Comparison of ENCODE assay signal across 8 mouse cellular contexts in genomic region chr2:157432476-157432875, GRCm38 (mm10). TPM values are rescaled to one million over a fixed set of nuclear protein-coding genes. Genes with fewer than 3 reads are reported as not detected.
DNase-seq lines count a peak whose midpoint lies in the region; ATAC-seq lines count a peak whose summit lies in the region.

No protein-coding gene starts in this region.

- no peak overlapping the region for H3K4me2 ChIP-seq in forebrain, embryonic 11.5 days (ENCODE audit: low read depth, low read length, severe bottlenecking)
- H3K4me2 ChIP-seq in neural tube, embryonic 11.5 days (ENCODE audit: low read depth), result no peak overlapping the region
- H3K4me2 ChIP-seq in liver, embryonic 12.5 days, result no peak overlapping the region

- no peak for DNase-seq in forebrain, embryonic 10.5 days (ENCODE audit: extremely low spot score, low spot score)
- no peak for DNase-seq in forebrain, embryonic 11.5 days (ENCODE audit: low spot score)
- no peak for DNase-seq in neural tube, embryonic 11.5 days (ENCODE audit: low spot score)
- no peak for DNase-seq in neural tube, embryonic 10.5 days (ENCODE audit: extremely low spot score, low spot score)
- DNase-seq in kidney, postnatal 14 days, result peak; percentile 46
- peak; percentile 54 to 61 for DNase-seq in right cerebral cortex, postnatal 36 days (ENCODE audit: low spot score in 2 of 2)
- DNase-seq in thymus, postnatal 0 days (ENCODE audit: low spot score), result no peak

- peak overlapping the region; percentile 69 for H3K27ac ChIP-seq in forebrain, embryonic 10.5 days
- no peak overlapping the region for H3K27ac ChIP-seq in forebrain, embryonic 11.5 days (ENCODE audit: low read depth, low read length)
- peak overlapping the region; percentile 17; the same call in 1 of the 2 replicates for H3K27ac ChIP-seq in neural tube, embryonic 11.5 days (ENCODE audit: low read depth, low read length)
- no peak overlapping the region for H3K27ac ChIP-seq in liver, embryonic 12.5 days

- WGBS in forebrain, embryonic 10.5 days, result 80% methylated on average over 9 of the region's 9 CpGs
- 78% methylated on average over 9 of the region's 9 CpGs for WGBS in forebrain, embryonic 11.5 days
- 82% methylated on average over 9 of the region's 9 CpGs for WGBS in neural tube, embryonic 11.5 days
- 66% methylated on average over 9 of the region's 9 CpGs for WGBS in liver, embryonic 12.5 days (ENCODE audit: insufficient replicate concordance)

- peaks cover 89% of the 10 kb centered on the region for H3K4me1 ChIP-seq in forebrain, embryonic 10.5 days
- H3K4me1 ChIP-seq in forebrain, embryonic 11.5 days (replicated peaks; ENCODE audit: control insufficient read depth, insufficient read depth, low read length), result peaks cover 13% of the 10 kb centered on the region
- peaks cover 15% of the 10 kb centered on the region for H3K4me1 ChIP-seq in neural tube, embryonic 11.5 days (ENCODE audit: control insufficient read depth, insufficient read depth, low read length)
- H3K4me1 ChIP-seq in liver, embryonic 12.5 days, result peaks cover 36% of the 10 kb centered on the region

- no peak for ATAC-seq in forebrain, embryonic 11.5 days (replicated peaks; ENCODE audit: low FRiP score)
- no peak for ATAC-seq in neural tube, embryonic 11.5 days (ENCODE audit: insufficient read depth, low FRiP score, low TSS enrichment)
- ATAC-seq in liver, embryonic 12.5 days, result no peak

- H3K27me3 ChIP-seq in forebrain, embryonic 10.5 days (ENCODE audit: poor library complexity, severe bottlenecking), result no peaks in the 10 kb centered on the region
- no peaks in the 10 kb centered on the region for H3K27me3 ChIP-seq in forebrain, embryonic 11.5 days (ENCODE audit: control insufficient read depth, insufficient read depth, low read length)
- H3K27me3 ChIP-seq in neural tube, embryonic 11.5 days (ENCODE audit: control insufficient read depth, insufficient read depth, low read length), result no peaks in the 10 kb centered on the region
- no peaks in the 10 kb centered on the region for H3K27me3 ChIP-seq in liver, embryonic 12.5 days (replicated peaks)

- no peaks in the 10 kb centered on the region for H3K9me3 ChIP-seq in forebrain, embryonic 10.5 days
- no peaks in the 10 kb centered on the region for H3K9me3 ChIP-seq in forebrain, embryonic 11.5 days (ENCODE audit: control insufficient read depth, low read length)
- H3K9me3 ChIP-seq in neural tube, embryonic 11.5 days (ENCODE audit: control insufficient read depth, low read length), result no peaks in the 10 kb centered on the region
- H3K9me3 ChIP-seq in liver, embryonic 12.5 days (replicated peaks), result no peaks in the 10 kb centered on the region

- peaks cover 98% of the 10 kb centered on the region for H3K36me3 ChIP-seq in forebrain, embryonic 10.5 days (replicated peaks)
- H3K36me3 ChIP-seq in forebrain, embryonic 11.5 days (ENCODE audit: control insufficient read depth, insufficient read depth, low read length), result no peaks in the 10 kb centered on the region; the same call in 1 of the 2 replicates
- H3K36me3 ChIP-seq in neural tube, embryonic 11.5 days (ENCODE audit: control insufficient read depth, insufficient read depth, low read length), result peaks cover 4% of the 10 kb centered on the region; the same call in 1 of the 2 replicates
- H3K36me3 ChIP-seq in liver, embryonic 12.5 days, result 0 out of 2 replicates have a peak, but pooled peaks cover 2% of the 10 kb centered on the region

- H3K4me3 ChIP-seq in forebrain, embryonic 10.5 days, result no peak overlapping the region
- no peak overlapping the region for H3K4me3 ChIP-seq in forebrain, embryonic 11.5 days (ENCODE audit: low read depth, low read length)
- H3K4me3 ChIP-seq in neural tube, embryonic 11.5 days (ENCODE audit: low read depth, low read length), result no peak overlapping the region
- H3K4me3 ChIP-seq in liver, embryonic 12.5 days, result no peak overlapping the region

- H3K9ac ChIP-seq in forebrain, embryonic 11.5 days (ENCODE audit: low read length), result no peak overlapping the region
- H3K9ac ChIP-seq in neural tube, embryonic 11.5 days (ENCODE audit: low read length), result peak overlapping the region; percentile 5; the same call in 1 of the 2 replicates
- no peak overlapping the region for H3K9ac ChIP-seq in liver, embryonic 12.5 days

RNA-seq across cellular contexts. Expression of gene Src, which starts 14.2 kb away (rescaled TPM):
- polyA plus RNA-seq in forebrain, embryonic 10.5 days (2016; fragmentation: Nextera tagmentation; extraction: Ambion mirVana), result 19.2 and 19.6 TPM in 2 replicates
- 20.3 and 23.2 TPM in 2 replicates for polyA plus RNA-seq in forebrain, embryonic 11.5 days (2014; fragmentation: Nextera tagmentation; extraction: Ambion mirVana)
- 15.1 and 17.8 TPM in 2 replicates for polyA plus RNA-seq in neural tube, embryonic 11.5 days (2014; fragmentation: Nextera tagmentation; extraction: Ambion mirVana)
- 4.5 TPM in 2 replicates for polyA plus RNA-seq in liver, embryonic 12.5 days (2016; fragmentation: Nextera tagmentation; extraction: Ambion mirVana)
- 5.3 and 5.9 TPM in 2 replicates for polyA plus RNA-seq in thymus, postnatal 0 days (2015; fragmentation: Nextera tagmentation; extraction: Ambion mirVana)

Comparison
In these comparisons a context has a peak if more than half of its experiments do, and no peak if none do; other contexts are left out.
1. H3K27ac ChIP-seq: peak in forebrain, embryonic 10.5 days (single experiment) and neural tube, embryonic 11.5 days (single experiment); none in forebrain, embryonic 11.5 days (single experiment) and liver, embryonic 12.5 days (single experiment).
2. DNase-seq: peak in kidney, postnatal 14 days (single experiment) and right cerebral cortex, postnatal 36 days (2 of 2); none in forebrain, embryonic 10.5 days (single experiment), forebrain, embryonic 11.5 days (single experiment), neural tube, embryonic 11.5 days (single experiment), neural tube, embryonic 10.5 days (single experiment) and thymus, postnatal 0 days (single experiment).